Mouse (Mus musculus) telencephalon, adult 2 months (tissue): ENCODE results near the gene Ilk.
"Not testable (repeated sequence)": the region's sequence is repeated elsewhere in the genome, so short reads cannot be mapped to it uniquely, and the experiment has no call there.

Experiments
- DNase-seq: peaks from one replicate; pipeline ENCODE4 v3.0.0-alpha.2; 2011; ENCODE audit warnings: low read depth, low spot score

Ilk gene

DNA sequence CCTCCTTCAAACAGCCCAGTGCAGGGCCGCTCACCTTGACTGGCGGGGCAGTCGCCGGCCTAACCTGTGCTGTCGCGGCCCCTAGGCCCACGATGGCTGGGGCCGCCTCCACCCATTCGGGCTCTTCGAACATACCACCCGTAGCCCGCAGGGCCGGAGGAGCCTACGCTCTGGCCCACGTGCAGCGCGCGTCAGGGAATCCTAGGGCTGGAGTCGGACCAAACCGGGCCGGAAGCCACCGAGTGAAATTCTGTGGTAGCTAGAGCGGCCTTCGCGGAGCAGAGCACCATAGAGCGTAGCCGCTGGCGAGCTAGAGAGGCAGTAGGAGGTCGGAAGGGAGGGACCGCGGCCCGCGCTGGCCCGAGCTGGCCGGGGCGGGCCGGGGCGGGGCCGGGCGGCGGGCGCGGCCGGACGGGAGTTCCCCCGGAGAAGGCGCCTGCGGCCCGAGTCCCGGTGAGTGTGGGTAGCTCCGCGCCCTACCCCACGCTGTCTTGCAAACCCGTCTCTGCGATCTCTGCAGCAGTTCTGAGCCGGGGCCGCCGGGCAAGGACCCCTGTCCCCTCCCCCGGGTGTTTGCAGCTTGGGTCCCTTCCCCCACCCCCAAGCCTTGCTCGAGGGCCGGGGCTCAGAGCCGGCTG is at the start of gene Ilk:
Gene Ilk, plus strand, starts transcription at position 329 of the 638 bp plus-strand sequence.
- DNase-seq, result peak; percentile 91

DNA sequence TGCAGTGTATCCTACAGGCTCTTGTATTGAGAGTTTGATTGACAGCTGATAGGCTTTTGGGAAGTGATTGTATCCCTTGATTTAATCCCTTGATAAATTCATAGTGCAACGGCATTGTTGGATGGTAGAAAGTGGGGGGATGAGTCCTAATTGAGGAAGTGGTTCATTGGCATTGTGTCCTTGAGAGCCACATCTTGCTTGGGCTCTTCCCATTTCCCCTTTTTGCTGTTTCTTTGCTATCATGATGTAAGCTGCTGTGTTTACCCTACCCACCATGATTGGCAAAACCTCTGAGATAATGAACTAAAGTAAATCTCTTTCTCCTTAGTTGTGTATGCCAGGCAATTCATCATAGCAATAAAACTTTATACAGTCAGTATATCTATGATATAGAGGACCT is 45.5 kb upstream of the Ilk start:
- DNase-seq, result no peak

DNA sequence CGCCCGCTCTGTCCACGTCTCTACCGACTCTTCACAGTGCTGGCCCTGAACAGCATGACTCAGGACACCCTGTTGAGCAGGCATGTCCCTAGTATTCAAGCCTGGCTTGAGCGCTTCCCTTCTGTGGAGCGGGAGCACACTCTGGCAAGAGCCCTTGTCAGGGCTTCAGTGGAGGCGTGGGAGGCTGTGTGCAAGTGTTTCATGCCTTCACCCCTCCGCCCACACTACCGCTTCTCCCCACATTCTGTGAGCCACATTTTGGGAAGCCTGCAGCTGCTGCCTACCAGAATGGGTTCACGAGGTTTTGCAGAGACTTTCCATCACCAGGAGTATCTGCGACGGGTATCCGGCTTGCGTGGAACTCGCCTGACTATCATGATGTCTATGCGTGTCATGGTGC is 33.2 kb upstream of the Ilk start:
- peak; percentile 39 for DNase-seq

DNA sequence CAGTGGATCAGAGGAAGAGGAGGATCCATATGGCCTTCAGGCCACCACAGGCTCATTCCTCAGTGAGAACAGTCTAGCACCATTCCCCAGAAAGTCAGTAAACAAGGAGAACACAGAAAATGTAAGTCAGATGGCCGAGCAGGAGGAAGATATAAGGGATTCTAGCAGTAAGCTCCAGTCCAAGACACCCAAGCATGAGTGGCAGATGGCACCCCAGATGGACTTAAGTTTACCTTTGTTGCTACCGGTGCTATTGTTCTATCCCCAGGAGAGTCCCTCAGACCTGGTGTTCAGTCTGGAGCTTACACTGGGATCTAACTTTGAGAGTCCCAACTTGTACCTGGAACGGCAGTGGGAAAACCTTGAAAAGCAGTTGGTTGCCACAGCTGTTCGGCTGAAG is 32.6 kb upstream of the Ilk start:
- no peak for DNase-seq

DNA sequence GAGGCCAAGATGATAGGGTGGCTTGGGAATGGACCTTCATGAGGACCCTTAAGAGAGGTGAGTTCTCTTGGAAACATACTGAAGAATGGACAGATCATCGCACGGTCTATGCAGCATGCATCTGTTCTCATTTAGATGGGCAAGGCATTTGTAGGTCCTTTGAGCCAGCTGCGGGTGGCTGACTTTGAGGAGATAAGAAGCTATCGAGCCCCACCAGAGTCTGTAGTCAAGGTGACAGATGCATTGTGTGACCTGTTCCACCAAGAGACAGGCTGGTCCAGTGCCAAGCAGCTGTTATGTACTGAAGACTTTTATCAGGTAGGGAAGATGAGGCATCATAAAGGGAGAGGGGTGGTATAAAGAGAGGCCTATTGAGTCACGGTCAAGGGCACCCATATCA is 27.7 kb upstream of the Ilk start:
- no peak for DNase-seq

DNA sequence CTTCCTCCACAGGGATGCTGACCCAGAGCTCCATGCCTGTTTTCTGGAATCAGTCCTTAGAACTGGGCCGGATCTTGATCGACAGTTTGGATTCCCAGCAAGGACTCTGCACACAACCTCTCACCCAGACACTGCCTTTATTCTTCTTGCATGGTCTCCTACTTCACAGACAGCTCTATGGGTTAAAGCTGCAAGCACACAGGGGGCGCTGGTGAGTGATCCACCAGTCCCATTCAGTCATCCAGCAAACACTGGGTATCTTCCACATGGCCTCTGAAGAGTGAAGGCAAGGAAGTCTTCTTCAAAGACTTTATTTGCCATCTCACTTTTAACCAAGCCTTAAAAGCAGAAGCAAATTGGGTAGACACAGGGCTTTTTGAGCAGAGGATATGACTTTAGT is 21.0 kb upstream of the Ilk start:
- no peak for DNase-seq

DNA sequence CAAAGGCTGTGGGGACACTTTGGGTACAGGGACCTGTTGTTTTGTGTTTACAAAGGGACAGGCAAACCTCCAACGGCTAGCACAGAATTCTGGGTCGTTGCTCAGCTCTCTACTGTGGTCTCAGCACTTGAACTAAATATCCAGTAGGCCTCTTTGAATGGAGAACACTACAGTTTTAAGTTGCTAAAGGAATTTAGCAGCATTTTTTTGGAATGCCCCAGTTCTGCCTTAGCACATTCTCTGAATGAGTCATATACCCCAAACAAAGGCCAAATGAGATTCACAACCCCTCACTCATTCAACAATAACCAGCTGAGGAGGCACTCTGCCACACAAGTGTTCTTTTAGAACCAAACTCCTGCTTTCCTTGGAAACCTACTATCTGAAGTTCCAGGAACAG is 14.5 kb upstream of the Ilk start:
- DNase-seq, result no peak

DNA sequence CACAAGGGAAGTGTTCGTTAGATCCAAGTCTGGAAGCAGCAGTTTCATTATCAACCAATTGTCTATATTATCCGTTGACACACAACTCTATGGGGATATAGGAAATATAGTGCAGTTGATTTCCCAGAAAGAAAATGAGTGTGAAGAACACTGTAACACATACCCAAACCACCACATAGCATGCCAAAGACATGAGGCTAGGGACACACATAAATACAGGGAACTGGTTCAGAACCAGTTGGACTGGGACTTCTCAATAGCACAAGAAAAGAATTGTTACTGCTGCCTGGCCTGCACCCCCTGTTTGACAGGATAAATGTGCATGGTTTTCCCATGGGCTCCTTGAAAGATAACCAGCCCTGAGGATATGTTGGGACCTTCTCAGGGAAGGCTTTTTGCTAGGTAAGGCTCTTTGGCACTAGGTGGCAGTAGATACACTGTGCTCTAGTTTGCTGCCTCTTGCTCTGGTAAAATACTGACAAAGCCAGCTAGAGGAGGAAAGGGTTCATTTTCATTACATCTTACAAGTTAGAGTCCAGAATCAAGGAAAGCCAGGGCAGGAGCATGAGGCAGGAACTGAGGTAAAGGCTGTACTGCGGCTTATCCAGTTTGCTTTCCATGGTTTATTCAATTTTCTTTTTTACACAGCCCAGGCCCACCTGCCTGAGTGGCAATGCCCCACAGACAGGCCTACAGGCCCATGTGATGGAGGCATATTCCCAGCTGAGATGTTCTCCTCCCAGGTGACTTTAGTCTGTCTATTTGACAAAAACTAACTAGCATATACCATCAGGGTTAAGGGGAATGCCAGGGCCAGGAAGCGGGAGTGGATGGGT is 10.0 kb upstream of the Ilk start:
- DNase-seq, result peak; percentile 64

DNA sequence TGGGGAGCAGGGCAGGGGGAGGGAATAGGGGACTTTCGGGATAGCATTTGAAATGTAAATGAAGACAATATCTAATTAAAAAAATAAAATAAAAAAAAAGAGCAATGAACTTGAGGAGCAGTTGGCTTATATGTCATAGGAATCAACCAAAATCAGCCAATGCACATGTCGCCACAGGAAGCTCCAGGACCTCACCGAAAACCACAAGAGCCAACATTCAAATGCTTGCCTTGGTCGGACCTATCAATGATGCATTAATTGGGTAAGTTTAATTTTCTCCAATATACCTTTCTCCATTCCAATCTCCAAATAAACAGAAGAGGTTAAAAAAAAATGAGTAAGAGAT is 9.4 kb upstream of the Ilk start:
- no peak for DNase-seq

DNA sequence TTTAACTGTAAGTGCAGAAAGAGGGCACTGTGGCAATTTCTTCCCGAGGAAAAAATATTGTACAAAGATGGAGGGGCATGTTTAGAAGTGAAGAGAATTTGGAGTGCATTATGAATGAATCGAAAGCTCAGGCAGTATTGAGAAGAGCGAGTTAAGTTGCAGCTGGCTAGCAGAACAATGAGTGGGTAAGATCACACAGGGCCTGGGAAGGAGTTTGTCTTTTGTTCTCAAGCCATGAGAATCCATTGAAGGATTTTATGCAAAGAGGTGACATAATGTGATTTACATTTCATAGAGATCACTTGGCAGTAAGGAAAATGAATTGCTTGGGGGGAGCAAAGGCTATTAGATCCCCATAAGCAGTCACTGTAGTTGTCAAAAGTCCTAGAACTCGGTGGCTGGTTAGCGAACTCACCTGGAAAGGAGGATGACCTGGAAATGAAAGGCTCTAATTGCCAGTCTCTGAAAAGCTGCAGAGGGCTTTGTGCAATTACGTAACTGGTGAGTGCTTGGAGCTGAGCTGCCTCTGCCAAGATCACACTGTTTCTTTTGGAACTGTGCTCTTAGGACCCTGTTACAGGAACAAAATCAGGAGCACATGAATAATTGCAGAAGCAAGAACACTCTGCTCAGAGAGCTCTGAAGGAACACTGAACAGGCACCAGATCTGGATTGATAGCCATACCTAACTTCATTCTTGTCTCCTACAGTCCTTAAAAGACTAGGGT is 7.5 kb upstream of the Ilk start:
- DNase-seq, result peak; percentile 49

DNA sequence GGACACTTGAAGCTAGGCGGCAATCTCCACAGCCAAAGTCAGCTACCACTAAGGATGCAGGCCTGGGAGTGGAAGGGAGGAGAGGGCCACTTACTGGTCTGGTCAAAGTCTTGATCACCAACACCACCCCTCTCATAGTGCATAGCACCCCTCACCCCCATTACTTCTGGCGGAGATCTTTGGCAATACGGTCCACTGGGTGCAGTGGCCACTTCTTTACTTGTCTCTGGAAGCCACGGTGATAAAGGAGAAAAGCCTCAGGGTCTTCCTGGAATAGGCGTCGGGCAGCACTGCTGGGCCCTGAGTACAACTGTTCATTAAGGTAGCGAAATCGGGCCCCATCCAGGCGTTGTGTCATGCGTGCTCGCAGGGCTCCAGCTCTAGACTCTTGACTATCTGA is 2.6 kb upstream of the Ilk start:
- DNase-seq, result no peak

DNA sequence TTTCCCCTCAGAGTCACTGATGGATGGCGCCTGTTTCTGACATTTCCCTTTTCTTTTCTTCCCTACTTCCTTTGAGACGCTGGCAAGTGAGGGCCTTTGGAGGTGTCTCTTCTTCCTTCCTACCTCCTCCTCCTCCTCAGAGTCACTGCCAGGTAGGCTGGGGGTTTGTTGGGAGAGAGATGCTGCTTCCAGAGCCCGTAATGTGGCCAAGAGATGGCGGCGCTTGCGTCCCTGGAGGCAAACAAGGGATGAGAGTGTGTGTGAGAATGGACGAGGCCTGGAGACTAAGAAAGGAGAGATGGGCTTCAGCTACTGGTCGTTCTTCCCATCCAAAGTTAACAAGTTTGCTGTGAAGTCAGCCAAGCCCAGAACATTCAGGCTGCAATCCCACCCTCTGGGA is 1.6 kb upstream of the Ilk start:
- no peak for DNase-seq

DNA sequence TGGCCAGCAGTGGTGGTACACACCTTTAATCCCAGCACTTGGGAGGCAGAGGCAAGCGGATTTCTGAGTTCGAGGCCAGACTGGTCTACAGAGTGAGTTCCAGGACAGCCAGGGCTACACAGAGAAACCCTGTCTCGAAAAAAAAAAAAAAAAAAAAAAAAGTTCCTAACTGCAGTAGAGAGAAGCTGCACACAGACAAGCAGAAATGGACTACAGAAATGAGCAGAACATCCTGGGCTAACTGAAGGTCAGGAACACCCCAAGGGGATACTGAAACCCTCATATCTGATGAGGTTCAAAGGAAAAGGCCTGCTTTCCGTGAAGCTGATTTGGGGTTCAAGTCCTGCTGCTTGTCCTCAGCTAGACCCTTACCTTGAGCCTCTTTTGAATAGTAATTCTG is 928 bp upstream of the Ilk start:
- DNase-seq, result not testable (repeated sequence)

DNA sequence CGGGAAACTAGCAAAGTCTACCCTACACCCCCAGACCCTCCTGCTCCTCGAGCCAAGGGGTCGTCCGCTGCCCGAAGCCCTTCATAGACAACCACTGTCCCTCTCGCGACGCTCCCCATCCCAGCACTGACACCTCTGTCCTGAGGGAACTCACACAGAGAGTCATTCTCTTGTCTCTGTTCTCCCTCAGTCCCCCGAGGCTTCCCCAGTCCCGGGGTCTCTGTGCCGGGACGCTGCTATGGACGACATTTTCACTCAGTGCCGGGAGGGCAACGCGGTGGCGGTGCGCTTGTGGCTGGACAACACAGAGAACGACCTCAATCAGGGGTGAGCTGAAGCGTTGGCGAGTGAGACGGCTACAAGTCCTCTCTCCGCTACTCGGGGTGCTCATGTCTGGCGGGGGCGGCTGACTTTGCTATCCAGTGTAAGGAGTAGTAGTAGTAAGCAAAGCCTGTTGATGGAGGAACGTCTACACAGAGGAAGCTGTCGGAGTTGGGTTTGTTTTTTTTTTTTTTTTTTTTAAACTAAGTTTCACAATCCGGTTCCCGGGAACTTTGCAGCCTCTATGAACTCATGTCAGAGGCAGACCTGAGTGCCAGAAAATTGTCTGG is 624 bp downstream of the Ilk start, which contains the start of gene Rrp8:
Gene Rrp8, minus strand, starts transcription at position 475 of the 611 bp plus-strand sequence.
- no peak for DNase-seq

DNA sequence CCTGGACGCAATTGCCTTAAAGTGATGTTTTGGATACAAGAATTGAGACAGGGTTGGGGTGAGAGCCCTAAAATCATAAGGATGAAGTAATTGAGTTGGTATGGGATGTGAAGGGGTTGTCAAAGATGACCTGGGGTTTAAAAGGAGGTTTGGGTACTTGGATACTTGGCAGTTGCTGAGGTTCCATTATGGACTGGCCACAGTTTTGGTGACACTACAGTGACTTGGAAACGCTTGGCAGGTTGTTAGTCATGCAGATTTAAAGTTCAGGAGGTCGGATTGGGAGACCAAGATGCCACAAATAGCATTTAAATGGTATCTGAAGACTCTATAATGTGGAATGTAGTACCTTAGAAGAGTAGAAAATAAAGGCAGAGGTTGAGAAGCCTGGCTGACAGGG is 1.3 kb downstream of the Ilk start:
- DNase-seq, result no peak

DNA sequence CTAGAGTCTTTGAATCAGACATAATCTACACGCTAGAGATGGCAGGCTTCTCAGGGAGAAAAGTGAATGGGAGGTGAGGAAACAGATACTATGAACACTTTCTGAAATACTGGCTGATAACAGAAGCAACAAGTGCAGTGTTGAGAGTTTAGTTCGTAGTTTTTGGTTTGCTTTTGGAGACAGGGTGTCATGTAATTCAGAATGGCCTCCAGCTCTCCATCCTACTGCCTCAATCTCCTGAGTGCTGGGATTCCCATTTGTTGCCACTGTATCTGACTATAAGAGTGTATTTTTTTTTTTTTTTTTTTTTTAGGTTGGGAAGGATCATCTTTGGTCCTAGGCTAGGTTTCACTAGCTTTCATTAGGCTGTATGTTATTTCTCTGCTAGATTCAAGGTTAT is 1.9 kb downstream of the Ilk start:
- DNase-seq, result no peak

DNA sequence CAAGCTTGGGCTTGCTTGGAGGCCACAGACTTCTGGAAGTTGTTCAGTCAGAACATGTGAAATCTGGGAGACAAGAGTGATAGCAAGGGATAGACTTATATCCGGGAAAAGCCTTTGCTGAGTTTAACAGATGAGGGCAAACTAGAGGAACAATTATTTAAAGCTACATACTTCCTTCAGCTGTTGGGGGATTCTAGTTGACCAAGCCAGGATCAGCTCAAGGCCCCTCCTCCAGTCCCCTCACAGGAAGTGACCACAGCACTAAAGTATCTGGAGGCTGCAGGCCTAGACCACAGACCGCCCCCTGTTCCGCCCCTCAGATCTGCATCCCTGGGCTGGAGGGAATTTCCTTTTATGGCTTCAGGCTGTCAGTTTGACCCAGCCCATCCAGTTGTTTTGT is 2.6 kb downstream of the Ilk start:
- no peak for DNase-seq

DNA sequence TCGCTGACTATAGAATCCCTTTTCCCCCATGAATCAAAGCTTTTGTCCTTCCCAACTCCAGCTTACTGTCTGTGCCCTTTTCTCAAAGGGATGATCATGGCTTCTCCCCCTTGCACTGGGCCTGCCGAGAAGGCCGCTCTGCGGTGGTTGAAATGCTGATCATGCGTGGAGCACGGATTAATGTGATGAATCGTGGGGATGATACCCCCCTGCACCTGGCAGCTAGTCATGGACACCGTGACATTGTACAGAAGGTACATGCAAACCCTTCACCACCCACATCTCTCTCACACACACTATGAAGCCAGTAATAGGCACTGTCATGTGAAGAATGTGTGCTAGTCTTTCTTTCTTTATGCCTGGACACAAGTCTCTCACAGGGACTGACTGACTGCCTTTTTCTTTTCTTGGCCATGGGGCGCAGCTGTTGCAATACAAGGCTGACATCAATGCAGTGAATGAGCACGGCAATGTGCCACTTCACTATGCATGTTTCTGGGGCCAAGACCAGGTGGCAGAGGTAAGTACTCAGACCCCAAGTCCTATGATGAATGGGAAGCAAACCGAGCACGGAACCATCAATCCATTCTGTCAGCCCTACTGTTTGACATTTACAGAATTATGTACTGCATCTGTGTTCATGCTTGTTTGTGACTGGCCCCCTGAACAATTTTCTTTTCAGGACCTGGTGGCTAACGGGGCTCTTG is 3.9 kb downstream of the Ilk start:
- no peak for DNase-seq

DNA sequence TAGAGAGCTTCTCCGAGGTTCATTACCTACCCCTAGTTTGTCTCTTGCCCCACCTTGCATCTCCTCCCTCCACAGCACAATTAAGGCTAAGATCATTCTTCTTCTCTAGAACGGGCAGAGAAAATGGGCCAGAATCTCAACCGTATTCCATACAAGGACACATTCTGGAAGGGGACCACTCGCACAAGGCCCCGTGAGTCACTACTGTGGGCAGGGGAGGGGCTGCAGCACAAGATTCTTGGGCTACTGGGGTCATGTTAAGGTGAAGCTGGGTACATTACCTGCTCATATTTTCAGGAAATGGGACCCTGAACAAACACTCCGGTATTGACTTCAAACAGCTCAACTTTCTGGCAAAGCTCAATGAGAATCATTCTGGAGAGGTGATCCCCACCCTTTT is 4.5 kb downstream of the Ilk start:
- DNase-seq, result no peak

DNA sequence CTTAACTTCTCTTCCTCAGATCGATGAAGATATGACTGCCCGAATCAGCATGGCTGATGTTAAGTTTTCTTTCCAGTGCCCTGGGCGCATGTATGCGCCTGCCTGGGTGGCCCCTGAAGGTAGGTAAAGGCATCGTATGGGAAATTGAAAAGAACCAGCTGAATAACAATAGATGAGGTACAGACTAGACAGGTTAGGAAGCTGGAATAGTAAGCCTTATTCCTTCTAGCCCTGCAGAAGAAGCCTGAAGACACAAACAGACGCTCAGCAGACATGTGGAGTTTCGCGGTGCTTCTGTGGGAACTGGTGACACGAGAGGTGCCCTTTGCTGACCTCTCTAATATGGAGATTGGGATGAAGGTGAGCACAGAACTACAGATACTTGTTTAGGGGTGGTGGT is 5.6 kb downstream of the Ilk start:
- no peak for DNase-seq

DNA sequence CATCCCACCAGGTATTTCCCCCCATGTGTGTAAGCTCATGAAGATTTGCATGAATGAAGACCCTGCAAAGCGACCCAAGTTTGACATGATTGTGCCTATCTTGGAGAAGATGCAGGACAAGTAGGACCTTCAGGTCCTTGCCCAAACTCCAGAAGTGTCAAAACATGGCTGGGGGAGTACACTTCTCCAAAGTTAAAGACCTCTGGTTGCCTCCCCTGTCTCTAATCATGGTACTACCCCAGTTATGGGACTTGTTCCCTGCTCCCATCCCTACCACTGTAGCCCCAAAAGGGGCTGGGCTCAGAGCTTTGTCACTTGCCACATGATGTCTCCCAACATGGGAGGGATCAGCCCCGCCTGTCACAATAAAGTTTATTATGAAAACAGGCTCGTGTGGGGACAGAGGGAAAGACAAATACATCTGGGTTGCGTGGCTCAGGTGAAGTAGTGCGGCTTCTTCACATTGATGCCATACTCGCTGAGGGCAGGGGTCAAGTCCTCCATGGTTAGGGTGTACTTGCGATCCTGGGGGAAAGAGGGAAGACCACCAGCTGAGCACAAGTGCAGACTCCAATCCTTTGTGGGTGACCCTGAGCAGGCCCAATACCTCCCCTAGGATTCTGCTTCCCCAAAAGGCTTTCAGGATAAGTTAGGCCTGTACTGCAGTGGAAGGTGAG is 6.3 kb downstream of the Ilk start:
- not testable (repeated sequence) for DNase-seq
